Mouse (Mus musculus) erythroblast, embryonic 14.5 days (primary cell): ENCODE results near the gene Asb2. TPM values are rescaled to one million over a fixed set of nuclear protein-coding genes. Genes with fewer than 3 reads are reported as not detected.

ENCODE experiments used
- H3K27me3 ChIP-seq: 2 replicates; pipeline ENCODE4 v1.6.1; 2012; ENCODE audit warnings: inconsistent platforms; ENCODE audit not compliant: control insufficient read depth
- H3K36me3 ChIP-seq: 2 replicates; pipeline ENCODE4 v1.6.1; 2012; ENCODE audit warnings: mild to moderate bottlenecking, inconsistent platforms; ENCODE audit not compliant: control insufficient read depth
- H3K4me1 ChIP-seq: 2 replicates; pipeline ENCODE4 v1.6.1; 2012; ENCODE audit warnings: inconsistent platforms; ENCODE audit not compliant: control insufficient read depth
- H3K4me3 ChIP-seq: replicated peaks from 2 replicates; pipeline ENCODE3; 2012; ENCODE audit warnings: moderate library complexity, mild to moderate bottlenecking, inconsistent platforms
- H3K9me3 ChIP-seq: 2 replicates; pipeline ENCODE4 v1.6.1; 2012; ENCODE audit warnings: low read length, inconsistent platforms, mixed read lengths; ENCODE audit not compliant: control insufficient read depth
- GATA1 ChIP-seq: IDR thresholded peaks from 2 replicates; pipeline ENCODE4 v1.6.1; 2012; ENCODE audit warnings: low read length, inconsistent platforms, mixed read lengths
- TAL1 ChIP-seq: IDR thresholded peaks from 3 replicates; pipeline ENCODE4 v1.6.1; 2012; ENCODE audit warnings: low read length, inconsistent platforms, mixed read lengths
- polyA plus RNA-seq: library from polyadenylated mRNA; stranded (reverse); fragments of >175 nt; gene quantifications from 2 replicates; pipeline ENCODE4 v1.2.3, GENCODE M21; 2012

The Asb2 gene
- polyA plus RNA-seq, 1 experiment = 0.14 TPM

- Histone ChIP-seq H3K9me3 (peaks cover 3% of the 10 kb centered on the region; the same call in 1 of the 2 replicates), H3K4me1 (no peaks in the 10 kb centered on the region), H3K27me3 (peaks cover 8% of the 10 kb centered on the region; the same call in 1 of the 2 replicates), H3K36me3 (no peaks in the 10 kb centered on the region), H3K4me3 (no peak overlapping the region)
- TF ChIP-seq GATA1 (no peak), TAL1 (no peak)
Observed at GRCm38 (mm10) chr12:103314640-103315361, 41.0 kb downstream of the Asb2 start.

GRCm38 (mm10) chr12:103313871-103314639 lies 41.7 kb downstream of the Asb2 start:
- peaks cover 8% of the 10 kb centered on the region; the same call in 1 of the 2 replicates for H3K27me3 ChIP-seq
- no peak for TF ChIP-seq TAL1
- no peak for TF ChIP-seq GATA1
- H3K9me3 ChIP-seq = peaks cover 3% of the 10 kb centered on the region; the same call in 1 of the 2 replicates
- no peak overlapping the region for H3K4me3 ChIP-seq
- H3K4me1 ChIP-seq = no peaks in the 10 kb centered on the region
- H3K36me3 ChIP-seq = no peaks in the 10 kb centered on the region

GRCm38 (mm10) chr12:103313274-103313673 lies 42.5 kb downstream of the Asb2 start:
- TF ChIP-seq TAL1 = no peak
- TF ChIP-seq GATA1 = no peak
- no peaks in the 10 kb centered on the region for H3K36me3 ChIP-seq
- no peak overlapping the region for H3K4me3 ChIP-seq
- peaks cover 3% of the 10 kb centered on the region; the same call in 1 of the 2 replicates for H3K9me3 ChIP-seq
- H3K4me1 ChIP-seq = no peaks in the 10 kb centered on the region
- peaks cover 8% of the 10 kb centered on the region; the same call in 1 of the 2 replicates for H3K27me3 ChIP-seq

- no peaks in the 10 kb centered on the region for H3K36me3 ChIP-seq
- no peak overlapping the region for H3K4me3 ChIP-seq
- H3K27me3 ChIP-seq = peaks cover 8% of the 10 kb centered on the region; the same call in 1 of the 2 replicates
- H3K4me1 ChIP-seq = no peaks in the 10 kb centered on the region
- H3K9me3 ChIP-seq = peaks cover 3% of the 10 kb centered on the region; the same call in 1 of the 2 replicates
- TF ChIP-seq TAL1 (no peak), GATA1 (no peak)
Observed at GRCm38 (mm10) chr12:103311921-103312320, 43.9 kb downstream of the Asb2 start.

- TF ChIP-seq GATA1 = no peak
- TF ChIP-seq TAL1 = no peak
- no peak within 1 kb of the TSS for H3K4me3 ChIP-seq
- no peaks in the 10 kb centered on the region for H3K36me3 ChIP-seq
- H3K27me3 ChIP-seq = peaks cover 7% of the 10 kb centered on the region; the same call in 1 of the 2 replicates
- H3K4me1 ChIP-seq = no peaks in the 10 kb centered on the region
- peaks cover 3% of the 10 kb centered on the region; the same call in 1 of the 2 replicates for H3K9me3 ChIP-seq
Observed at GRCm38 (mm10) chr12:103310744-103311267, 45.0 kb downstream of the Asb2 start, which contains the start of gene Fam181a. Fam181a (plus strand) TSS chr12:103310975.

GRCm38 (mm10) chr12:103306720-103307119 lies 49.1 kb downstream of the Asb2 start:
- H3K27me3 ChIP-seq = no peaks in the 10 kb centered on the region
- H3K4me3 ChIP-seq = no peak overlapping the region
- TF ChIP-seq GATA1 = no peak
- no peak for TF ChIP-seq TAL1
- no peaks in the 10 kb centered on the region for H3K36me3 ChIP-seq
- peaks cover 3% of the 10 kb centered on the region; the same call in 1 of the 2 replicates for H3K9me3 ChIP-seq
- no peaks in the 10 kb centered on the region for H3K4me1 ChIP-seq

GRCm38 (mm10) chr12:103306224-103306623 lies 49.6 kb downstream of the Asb2 start:
- TF ChIP-seq TAL1 = no peak
- no peak for TF ChIP-seq GATA1
- Histone ChIP-seq H3K4me3 (no peak overlapping the region), H3K4me1 (no peaks in the 10 kb centered on the region)

GRCm38 (mm10) chr12:103302960-103303359 lies 52.8 kb downstream of the Asb2 start:
- TF ChIP-seq TAL1 (no peak), GATA1 (no peak)
- H3K36me3 ChIP-seq = no peaks in the 10 kb centered on the region
- no peaks in the 10 kb centered on the region for H3K9me3 ChIP-seq
- no peaks in the 10 kb centered on the region for H3K27me3 ChIP-seq
- no peaks in the 10 kb centered on the region for H3K4me1 ChIP-seq
- H3K4me3 ChIP-seq = no peak overlapping the region

More at GRCm38 (mm10) chr12:103306224-103306623, 49.6 kb downstream of the Asb2 start:
- H3K27me3 ChIP-seq = no peaks in the 10 kb centered on the region
- peaks cover 3% of the 10 kb centered on the region; the same call in 1 of the 2 replicates for H3K9me3 ChIP-seq
- H3K36me3 ChIP-seq = no peaks in the 10 kb centered on the region

GRCm38 (mm10) chr12:103301645-103302044 lies 54.2 kb downstream of the Asb2 start:
- TF ChIP-seq TAL1 (no peak), GATA1 (no peak)
- H3K9me3 ChIP-seq = peaks cover 3% of the 10 kb centered on the region
- no peaks in the 10 kb centered on the region for H3K27me3 ChIP-seq
- H3K4me3 ChIP-seq = no peak overlapping the region
- no peaks in the 10 kb centered on the region; the same call in 1 of the 2 replicates for H3K4me1 ChIP-seq
- H3K36me3 ChIP-seq = no peaks in the 10 kb centered on the region
